Mouse (Mus musculus) kidney, postnatal 0 days (tissue): ENCODE data around the gene Npas2. TPM values are rescaled to one million over a fixed set of nuclear protein-coding genes. Genes with fewer than 3 reads are reported as not detected.

ENCODE experiments used
- ATAC-seq: fragments of 200-750 bp; cut with Nextera tagmentation; replicated peaks from 2 replicates; pipeline ENCODE4 v1.8.0; 2017; ENCODE audit warnings: low read depth, moderate number of reproducible peaks, moderate TSS enrichment, moderate library complexity; ENCODE audit not compliant: low FRiP score
- DNase-seq: peaks from one replicate; pipeline ENCODE4 v3.0.0-alpha.2; 2016; ENCODE audit warnings: low spot score
- H3K27ac ChIP-seq: fragments of 300-500 bp; sonication (generic); 2 replicates; pipeline ENCODE4 v1.5.1; 2014; ENCODE audit warnings: mild to moderate bottlenecking
- H3K27me3 ChIP-seq: fragments of 300-500 bp; sonication (generic); 2 replicates; pipeline ENCODE4 v1.6.1; 2014; ENCODE audit warnings: low read length, mixed read lengths; ENCODE audit not compliant: insufficient read depth
- H3K36me3 ChIP-seq: fragments of 300-500 bp; sonication (generic); 2 replicates; pipeline ENCODE4 v1.6.1; 2014; ENCODE audit warnings: low read length, mixed read lengths; ENCODE audit not compliant: insufficient read depth
- H3K4me1 ChIP-seq: fragments of 300-500 bp; sonication (generic); replicated peaks from 2 replicates; pipeline ENCODE4 v1.6.1; 2014; ENCODE audit warnings: antibody characterized with exemption, low read length, mixed read lengths; ENCODE audit not compliant: insufficient read depth
- H3K4me2 ChIP-seq: fragments of 300-500 bp; sonication (generic); 2 replicates; pipeline ENCODE4 v1.6.1; 2014; ENCODE audit warnings: mild to moderate bottlenecking, low read length, moderate library complexity, mixed read lengths
- H3K4me3 ChIP-seq: fragments of 300-500 bp; sonication (generic); replicated peaks from 2 replicates; pipeline ENCODE4 v1.5.1; 2014; ENCODE audit warnings: low read depth, low read length
- H3K9ac ChIP-seq: fragments of 300-500 bp; sonication (generic); 2 replicates; pipeline ENCODE4 v1.6.1; 2014; ENCODE audit warnings: low read depth, low read length
- H3K9me3 ChIP-seq: fragments of 300-500 bp; sonication (generic); replicated peaks from 2 replicates; pipeline ENCODE4 v1.6.1; 2016; ENCODE audit warnings: low read length, inconsistent platforms, mixed read lengths
- CTCF ChIP-seq: IDR thresholded peaks from 2 replicates; pipeline ENCODE4 v1.5.1; 2016; ENCODE audit warnings: antibody characterized with exemption, low read depth, mild to moderate bottlenecking, moderate library complexity
- WGBS: fragments of 180-500 bp; shearing (Covaris S2); extraction: QIAGEN DNeasy Blood & Tissue Kit; methylation state at CpG from one replicate; pipeline ENCODE4 v1.1.7; 2014; 5-methylcytosine and 5-hydroxymethylcytosine counted together
- polyA plus RNA-seq: library from polyadenylated mRNA; unstranded; fragments of >200 nt; fragmentation: Nextera tagmentation; extraction: Ambion mirVana; gene quantifications from 2 replicates; pipeline ENCODE4 v1.2.1, GENCODE M21; 2015

Gene Npas2
- polyA plus RNA-seq, 1 experiment from 2014 or later, result 1.4 TPM

DNA sequence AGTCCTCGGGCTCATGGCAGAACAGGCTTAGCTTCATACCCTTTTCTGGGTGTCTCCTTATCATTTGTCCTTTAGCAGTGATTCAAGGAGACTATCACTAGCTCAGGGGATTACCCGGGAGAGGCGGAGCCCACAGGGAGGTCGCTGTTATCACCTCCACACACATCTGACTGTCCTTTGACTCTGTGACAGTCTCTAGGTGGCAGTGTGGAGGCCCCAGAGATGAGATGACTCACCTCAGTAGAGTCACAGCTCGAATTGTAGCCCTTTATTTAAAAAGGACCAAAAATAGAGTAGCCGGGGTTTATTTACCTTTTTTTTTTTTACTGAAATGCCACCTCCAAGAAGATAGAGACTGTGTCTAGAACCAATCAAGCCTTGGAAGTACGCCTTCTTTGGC, 13.4 kb downstream of the Npas2 start:
- H3K27ac ChIP-seq, result no peak overlapping the region
- DNase-seq (peak; percentile 14), ATAC-seq (no peak)
- no peaks in the 10 kb centered on the region for H3K36me3 ChIP-seq
- H3K4me2 ChIP-seq, result no peak overlapping the region
- peak; percentile 50; the same call in 1 of the 2 replicates for TF ChIP-seq CTCF
- no peak overlapping the region for H3K9ac ChIP-seq
- no peak overlapping the region for H3K4me3 ChIP-seq
- WGBS, result 29% methylated on average over 7 of the region's 7 CpGs
- no peaks in the 10 kb centered on the region for H3K9me3 ChIP-seq
- no peaks in the 10 kb centered on the region for H3K4me1 ChIP-seq
- no peaks in the 10 kb centered on the region for H3K27me3 ChIP-seq

DNA sequence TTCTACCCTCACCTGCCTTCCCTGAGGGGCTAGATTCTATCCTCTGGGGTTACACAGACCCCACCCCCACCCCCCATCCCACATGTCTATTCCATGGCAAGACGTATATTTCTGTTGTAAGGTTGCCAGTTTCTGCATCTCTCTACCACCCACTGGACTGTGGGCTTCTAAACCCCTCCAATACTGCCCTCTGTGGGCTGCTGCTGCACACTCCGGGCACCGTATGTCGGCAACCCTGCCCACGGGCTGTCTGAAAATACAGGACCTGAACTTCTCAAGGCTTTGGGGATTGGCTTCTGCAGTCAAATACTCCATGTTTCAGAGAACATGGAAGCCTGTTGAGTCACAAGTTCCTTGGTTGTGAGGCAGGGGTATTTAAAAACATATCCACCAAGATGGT, 17.4 kb downstream of the Npas2 start:
- TF ChIP-seq CTCF, result peak; percentile 54; the same call in 1 of the 2 replicates

DNA sequence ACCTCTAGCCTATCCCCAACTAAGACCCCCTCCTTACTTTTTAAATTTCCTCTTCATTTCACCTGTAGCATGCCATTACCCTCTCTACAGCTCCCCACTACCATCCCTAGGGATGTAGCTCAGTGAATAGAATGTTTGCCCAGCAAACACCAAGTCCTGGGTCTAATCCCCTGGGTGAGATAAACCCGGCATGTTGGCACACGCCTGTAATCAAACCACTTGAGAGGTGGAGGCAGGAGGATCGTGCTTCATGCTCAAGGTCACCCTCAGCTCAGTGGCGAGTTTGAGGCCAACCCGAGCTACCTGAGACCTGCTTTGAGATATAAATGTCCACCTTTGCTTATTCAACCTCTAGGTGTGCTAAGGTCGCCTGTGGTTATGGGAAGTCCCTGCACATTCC, 19.5 kb downstream of the Npas2 start:
- no peak overlapping the region for H3K27ac ChIP-seq
- H3K36me3 ChIP-seq, result no peaks in the 10 kb centered on the region
- H3K9ac ChIP-seq, result no peak overlapping the region
- no peaks in the 10 kb centered on the region for H3K4me1 ChIP-seq
- H3K4me3 ChIP-seq, result no peak overlapping the region
- WGBS, result 80% methylated on average over 6 of the region's 6 CpGs
- no peak for ATAC-seq
- TF ChIP-seq CTCF, result no peak
- DNase-seq, result no peak
- H3K4me2 ChIP-seq, result no peak overlapping the region
- no peaks in the 10 kb centered on the region for H3K27me3 ChIP-seq
- H3K9me3 ChIP-seq, result no peaks in the 10 kb centered on the region

More for the DNA sequence above, 17.4 kb downstream of the Npas2 start:
- Histone ChIP-seq H3K4me3 (no peak overlapping the region), H3K4me2 (no peak overlapping the region), H3K27ac (no peak overlapping the region), H3K9ac (no peak overlapping the region), H3K9me3 (no peaks in the 10 kb centered on the region), H3K36me3 (no peaks in the 10 kb centered on the region), H3K4me1 (no peaks in the 10 kb centered on the region), H3K27me3 (no peaks in the 10 kb centered on the region)
- WGBS, result 68% methylated on average over 5 of the region's 5 CpGs
- ATAC-seq (no peak), DNase-seq (peak; percentile 16)

DNA sequence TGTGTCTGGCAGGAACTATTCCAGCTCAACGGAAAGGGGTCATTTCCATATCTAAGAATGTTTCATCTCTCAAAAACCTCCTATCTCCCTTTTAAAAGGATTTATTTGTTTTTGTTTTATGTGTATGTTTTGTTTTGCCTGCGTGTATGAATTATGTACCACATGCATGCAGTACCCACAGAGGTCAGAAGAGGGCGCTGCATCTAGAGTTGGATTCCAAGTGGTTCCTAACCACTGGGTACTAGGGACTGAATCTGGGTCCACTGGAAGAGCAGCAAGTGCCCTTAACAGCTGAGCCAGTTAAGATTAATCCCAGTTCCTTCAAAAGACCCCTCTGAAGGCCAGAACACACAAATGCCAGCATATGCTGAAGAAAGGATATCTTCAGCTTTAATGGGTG, 24.1 kb downstream of the Npas2 start:
- Histone ChIP-seq H3K9me3 (no peaks in the 10 kb centered on the region), H3K27me3 (no peaks in the 10 kb centered on the region), H3K4me3 (no peak overlapping the region), H3K4me1 (no peaks in the 10 kb centered on the region), H3K9ac (no peak overlapping the region), H3K4me2 (no peak overlapping the region), H3K27ac (no peak overlapping the region), H3K36me3 (no peaks in the 10 kb centered on the region)
- ATAC-seq (no peak), DNase-seq (no peak)
- 83% methylated on average over 3 of the region's 3 CpGs for WGBS
- TF ChIP-seq CTCF, result peak; percentile 45; the same call in 1 of the 2 replicates

DNA sequence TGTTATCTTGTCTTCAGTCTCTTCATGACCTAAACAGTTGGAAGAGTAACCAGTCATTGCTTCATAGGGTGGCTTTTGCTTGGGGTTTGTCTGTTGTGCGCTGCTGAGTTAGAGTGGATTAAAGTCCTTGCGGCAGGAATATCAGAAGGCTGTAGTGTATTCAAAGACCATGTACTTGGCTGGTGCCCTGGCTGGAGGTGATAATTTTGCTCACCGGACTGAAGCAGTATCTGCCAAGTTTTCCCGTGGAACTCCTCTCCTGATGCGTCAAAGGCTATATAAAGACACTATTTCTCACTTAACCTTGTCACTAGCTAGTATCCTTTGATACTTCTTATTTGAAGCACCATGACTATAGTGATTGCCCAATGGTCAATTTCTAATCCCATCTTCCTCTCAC, 34.9 kb downstream of the Npas2 start:
- no peak overlapping the region for H3K9ac ChIP-seq
- DNase-seq, result no peak
- no peaks in the 10 kb centered on the region for H3K9me3 ChIP-seq
- no peaks in the 10 kb centered on the region for H3K36me3 ChIP-seq
- 91% methylated on average over 5 of the region's 5 CpGs for WGBS
- no peaks in the 10 kb centered on the region for H3K27me3 ChIP-seq
- H3K4me3 ChIP-seq, result no peak overlapping the region
- no peak overlapping the region for H3K27ac ChIP-seq
- TF ChIP-seq CTCF, result no peak
- H3K4me2 ChIP-seq, result no peak overlapping the region
- ATAC-seq, result no peak
- H3K4me1 ChIP-seq, result no peaks in the 10 kb centered on the region

DNA sequence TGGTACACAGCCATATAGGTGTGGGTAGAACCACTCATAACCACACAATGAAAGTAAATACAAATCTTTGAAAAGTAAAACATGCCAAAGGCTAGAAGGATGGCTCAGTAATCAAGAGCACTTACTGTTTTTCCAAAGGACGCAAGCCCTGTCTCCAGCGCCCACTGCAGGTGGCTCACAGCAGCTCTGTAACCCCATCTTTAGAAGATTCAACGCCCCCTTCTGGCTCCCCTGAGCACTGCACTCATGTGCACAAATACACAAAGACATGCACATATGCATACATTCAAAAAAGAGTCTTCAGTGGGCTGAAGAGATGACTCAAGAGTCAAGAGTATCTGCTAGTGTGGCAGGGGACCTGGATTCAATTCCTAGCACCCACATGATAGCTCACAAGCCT, 36.5 kb downstream of the Npas2 start:
- H3K9me3 ChIP-seq, result no peaks in the 10 kb centered on the region
- no peaks in the 10 kb centered on the region for H3K4me1 ChIP-seq
- H3K9ac ChIP-seq, result no peak overlapping the region
- H3K27ac ChIP-seq, result no peak overlapping the region
- DNase-seq (no peak), ATAC-seq (no peak)
- WGBS, result 77% methylated on average over 3 of the region's 3 CpGs
- no peak overlapping the region for H3K4me2 ChIP-seq
- H3K36me3 ChIP-seq, result no peaks in the 10 kb centered on the region
- no peak overlapping the region for H3K4me3 ChIP-seq
- no peaks in the 10 kb centered on the region for H3K27me3 ChIP-seq
- no peak for TF ChIP-seq CTCF

DNA sequence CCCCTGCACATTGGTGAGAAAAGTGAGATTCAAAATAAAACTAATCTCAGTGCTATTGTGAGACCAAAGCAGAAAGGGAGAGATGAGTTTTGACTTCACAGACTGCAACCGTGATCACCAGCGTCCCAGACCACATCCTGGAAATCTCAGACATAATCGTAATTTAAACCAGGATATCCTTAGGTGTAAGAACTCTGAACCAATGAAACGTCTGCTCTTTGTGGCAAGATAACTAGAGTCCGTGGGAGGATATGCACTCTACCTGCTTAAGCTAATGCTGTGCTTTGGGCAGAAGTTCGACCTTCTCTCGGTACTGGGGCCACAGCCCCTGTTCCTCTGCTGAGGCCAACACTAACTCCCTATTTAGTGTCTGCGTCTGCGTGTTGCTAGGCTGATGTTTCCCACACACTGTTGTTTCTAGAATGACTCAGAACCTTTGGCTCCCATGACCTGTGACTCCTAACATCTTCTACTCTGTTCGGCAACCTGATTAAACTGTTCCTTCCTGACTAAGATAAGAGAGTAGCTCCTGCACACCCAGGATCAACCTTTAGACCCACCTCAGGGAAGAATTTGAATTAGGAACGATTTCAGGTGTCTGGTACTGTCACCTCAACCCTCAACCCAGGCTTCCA, 41.4 kb downstream of the Npas2 start:
- ATAC-seq, result no peak
- H3K4me3 ChIP-seq, result no peak overlapping the region
- 35% methylated on average over 11 of the region's 11 CpGs for WGBS

More for the DNA sequence above, 41.4 kb downstream of the Npas2 start:
- Histone ChIP-seq H3K9ac (no peak overlapping the region), H3K9me3 (no peaks in the 10 kb centered on the region), H3K4me1 (no peaks in the 10 kb centered on the region), H3K4me2 (no peak overlapping the region), H3K36me3 (no peaks in the 10 kb centered on the region), H3K27ac (no peak overlapping the region), H3K27me3 (no peaks in the 10 kb centered on the region)
- no peak for TF ChIP-seq CTCF
- DNase-seq, result no peak
